Mouse (Mus musculus) spleen, postnatal 4 days (tissue): ENCODE results near the gene Dnm3.

ENCODE experiments used
- DNase-seq, 2 experiments: peaks; one replicate each; pipeline ENCODE4 v3.0.0; 2022; ENCODE audit warnings: low spot score in 2 of 2

Gene Dnm3

GRCm38 (mm10) chr1:162252869-162253268 lies 225.0 kb downstream of the Dnm3 start:
- no peak for DNase-seq

- DNase-seq, result no peak
Measured at GRCm38 (mm10) chr1:162247216-162247615, 230.6 kb downstream of the Dnm3 start.

GRCm38 (mm10) chr1:162243651-162243990 lies 234.2 kb downstream of the Dnm3 start:
- DNase-seq, result no peak

GRCm38 (mm10) chr1:162242980-162243650 lies 234.7 kb downstream of the Dnm3 start:
- no peak for DNase-seq

- no peak for DNase-seq
Measured at GRCm38 (mm10) chr1:162240720-162241119, 237.1 kb downstream of the Dnm3 start.

- no peak for DNase-seq
Measured at GRCm38 (mm10) chr1:162238646-162239045, 239.2 kb downstream of the Dnm3 start.

GRCm38 (mm10) chr1:162236624-162237159 lies 241.1 kb downstream of the Dnm3 start:
- DNase-seq, result no peak

GRCm38 (mm10) chr1:162225621-162226147 lies 252.2 kb downstream of the Dnm3 start:
- no peak for DNase-seq

GRCm38 (mm10) chr1:162224817-162225605 lies 252.8 kb downstream of the Dnm3 start:
- no peak for DNase-seq

GRCm38 (mm10) chr1:162224061-162224460 lies 253.8 kb downstream of the Dnm3 start:
- no peak for DNase-seq

- no peak for DNase-seq
Measured at GRCm38 (mm10) chr1:162223258-162223940, 254.4 kb downstream of the Dnm3 start.

GRCm38 (mm10) chr1:162222353-162222752 lies 255.5 kb downstream of the Dnm3 start:
- DNase-seq, result no peak

GRCm38 (mm10) chr1:162221801-162222301 lies 256.0 kb downstream of the Dnm3 start:
- no peak for DNase-seq

- DNase-seq, result no peak
Measured at GRCm38 (mm10) chr1:162220891-162221290, 256.9 kb downstream of the Dnm3 start.

- no peak for DNase-seq
Measured at GRCm38 (mm10) chr1:162219781-162220180, 258.1 kb downstream of the Dnm3 start.

- no peak for DNase-seq
Measured at GRCm38 (mm10) chr1:162218530-162219180, 259.2 kb downstream of the Dnm3 start.

- DNase-seq, result no peak
Measured at GRCm38 (mm10) chr1:162217340-162217974, 260.4 kb downstream of the Dnm3 start.

- no peak for DNase-seq
Measured at GRCm38 (mm10) chr1:162216656-162217055, 261.2 kb downstream of the Dnm3 start.

GRCm38 (mm10) chr1:162215743-162216142 lies 262.1 kb downstream of the Dnm3 start:
- DNase-seq, result no peak

GRCm38 (mm10) chr1:162213066-162213465 lies 264.8 kb downstream of the Dnm3 start:
- DNase-seq, result no peak

GRCm38 (mm10) chr1:162210529-162210928 lies 267.3 kb downstream of the Dnm3 start:
- no peak for DNase-seq
